Mouse (Mus musculus): Measurements from ENCODE around the gene Pcyox1. TPM values are rescaled to one million over a fixed set of nuclear protein-coding genes. Genes with fewer than 3 reads are reported as not detected.

Gene Pcyox1
- total and polyA plus RNA-seq, 3 experiments = 16.0 to 28.1 TPM; not detected in 1

- H3K9me3 ChIP-seq (replicated peaks; ENCODE audit: insufficient read depth, low read length) = no peaks in the 10 kb centered on the region
- peak overlapping the region; percentile 60 to 69 for H3K4me3 ChIP-seq (ENCODE audit: control insufficient read depth in 1 of 2, insufficient read depth in 1 of 2, low read depth in 2 of 2, low read length in 2 of 2)
- H3K36me3 ChIP-seq (ENCODE audit: control insufficient read depth in 1 of 2, insufficient read depth in 2 of 2, low read length in 2 of 2) = peaks cover 0 to 20% of the 10 kb centered on the region in 2 experiments; a peak in 3 of 4 replicates
- H3K27ac ChIP-seq (ENCODE audit: control insufficient read depth, low read depth, low read length) = peak overlapping the region; percentile 9; the same call in 1 of the 2 replicates
- no peaks in the 10 kb centered on the region for H3K27me3 ChIP-seq (ENCODE audit: control insufficient read depth in 1 of 2, insufficient read depth in 2 of 2, low read length in 2 of 2)
- peak; percentile 88 for DNase-seq (ENCODE audit: low read depth, low spot score)
- peak overlapping the region; percentile 67 for H3K9ac ChIP-seq (ENCODE audit: control insufficient read depth, low read depth, low read length, poor library complexity, severe bottlenecking)
- peaks cover 25% of the 10 kb centered on the region for H3K79me2 ChIP-seq (ENCODE audit: control insufficient read depth, insufficient read depth, low read length, poor library complexity)
- TF ChIP-seq MAFK (IDR thresholded peaks at IDR 0.05; ENCODE audit: borderline replicate concordance, low read depth, low read length) (peak; percentile 99), SMC3 (IDR thresholded peaks at IDR 0.05; ENCODE audit: low read depth, low read length) (no peak), ELF1 (IDR thresholded peaks at IDR 0.05; ENCODE audit: low read depth, low read length) (0 out of 2 replicates have a peak, but pooled peaks have one; percentile 59), TBP (IDR thresholded peaks at IDR 0.05; ENCODE audit: low read depth, low read length) (peak; percentile 100)
- peaks cover 0 to 8% of the 10 kb centered on the region in 2 experiments; a peak in 3 of 4 replicates for H3K4me1 ChIP-seq (ENCODE audit: control insufficient read depth in 1 of 2, insufficient read depth in 2 of 2, low read length in 2 of 2)
These were observed 6.8 kb upstream of the Pcyox1 start for GRCm38 (mm10) chr6:86403728-86404099.

- H3K4me1 ChIP-seq (ENCODE audit: control insufficient read depth in 1 of 2, insufficient read depth in 2 of 2, low read length in 2 of 2) = peaks cover 0 to 10% of the 10 kb centered on the region in 2 experiments; a peak in 3 of 4 replicates
- no peaks in the 10 kb centered on the region for H3K9me3 ChIP-seq (replicated peaks; ENCODE audit: insufficient read depth, low read length)
- peak; percentile 70 for DNase-seq (ENCODE audit: low read depth, low spot score)
- H3K27me3 ChIP-seq (ENCODE audit: control insufficient read depth in 1 of 2, insufficient read depth in 2 of 2, low read length in 2 of 2) = no peaks in the 10 kb centered on the region
- peak overlapping the region; percentile 60 to 69 for H3K4me3 ChIP-seq (ENCODE audit: control insufficient read depth in 1 of 2, insufficient read depth in 1 of 2, low read depth in 2 of 2, low read length in 2 of 2)
- peaks cover 0 to 20% of the 10 kb centered on the region in 2 experiments; a peak in 3 of 4 replicates for H3K36me3 ChIP-seq (ENCODE audit: control insufficient read depth in 1 of 2, insufficient read depth in 2 of 2, low read length in 2 of 2)
- peaks cover 25% of the 10 kb centered on the region for H3K79me2 ChIP-seq (ENCODE audit: control insufficient read depth, insufficient read depth, low read length, poor library complexity)
- H3K9ac ChIP-seq (ENCODE audit: control insufficient read depth, low read depth, low read length, poor library complexity, severe bottlenecking) = peak overlapping the region; percentile 67
- peak overlapping the region; percentile 33 for H3K27ac ChIP-seq (ENCODE audit: control insufficient read depth, low read depth, low read length)
- TF ChIP-seq TBP (IDR thresholded peaks at IDR 0.05; ENCODE audit: low read depth, low read length) (peak; percentile 62; the same call in 1 of the 2 replicates), SIN3A (IDR thresholded peaks at IDR 0.05; ENCODE audit: low read length) (no peak), ZMIZ1 (IDR thresholded peaks at IDR 0.05; ENCODE audit: low read depth, low read length) (peak; percentile 64; the same call in 1 of the 2 replicates), CHD1 (IDR thresholded peaks at IDR 0.05; ENCODE audit: low read depth, low read length) (0 out of 2 replicates have a peak, but pooled peaks have one; percentile 20), EP300 (IDR thresholded peaks at IDR 0.05; ENCODE audit: low read depth in 1 of 2, low read length in 2 of 2) (no peak), CHD2 (IDR thresholded peaks at IDR 0.05; ENCODE audit: low read length) (peak; percentile 84; the same call in 1 of the 2 replicates), POLR2A (IDR thresholded peaks at IDR 0.05; ENCODE audit: control insufficient read depth in 1 of 2, insufficient read depth in 1 of 2, low read depth in 1 of 2, low read length in 2 of 2, poor library complexity in 1 of 2) (0 out of 4 replicates have a peak, but pooled peaks of 1 of the 2 experiments have one; percentile 36)
These were observed 6.0 kb upstream of the Pcyox1 start for GRCm38 (mm10) chr6:86402681-86403607.

GRCm38 (mm10) chr6:86400972-86401371 is 4.0 kb upstream of the Pcyox1 start:
- H3K4me3 ChIP-seq (ENCODE audit: control insufficient read depth in 1 of 2, insufficient read depth in 1 of 2, low read depth in 2 of 2, low read length in 2 of 2) = peak overlapping the region; percentile 67 to 82
- H3K9me3 ChIP-seq (replicated peaks; ENCODE audit: insufficient read depth, low read length) = no peaks in the 10 kb centered on the region
- peaks cover 0 to 16% of the 10 kb centered on the region in 2 experiments; a peak in 2 of 4 replicates for H3K36me3 ChIP-seq (ENCODE audit: control insufficient read depth in 1 of 2, insufficient read depth in 2 of 2, low read length in 2 of 2)
- no peaks in the 10 kb centered on the region for H3K27me3 ChIP-seq (ENCODE audit: control insufficient read depth in 1 of 2, insufficient read depth in 2 of 2, low read length in 2 of 2)
- DNase-seq (ENCODE audit: low read depth, low spot score) = peak; percentile 92
- H3K27ac ChIP-seq (ENCODE audit: control insufficient read depth, low read depth, low read length) = peak overlapping the region; percentile 11; the same call in 1 of the 2 replicates
- H3K9ac ChIP-seq (ENCODE audit: control insufficient read depth, low read depth, low read length, poor library complexity, severe bottlenecking) = peak overlapping the region; percentile 65
- peaks cover 0 to 16% of the 10 kb centered on the region in 2 experiments; a peak in 3 of 4 replicates for H3K4me1 ChIP-seq (ENCODE audit: control insufficient read depth in 1 of 2, insufficient read depth in 2 of 2, low read length in 2 of 2)
- peaks cover 20% of the 10 kb centered on the region for H3K79me2 ChIP-seq (ENCODE audit: control insufficient read depth, insufficient read depth, low read length, poor library complexity)
- TF ChIP-seq MXI1 (IDR thresholded peaks at IDR 0.05; ENCODE audit: low read depth, low read length) (peak; percentile 83), MAX (IDR thresholded peaks at IDR 0.05; ENCODE audit: low read length) (peak; percentile 77), ZKSCAN1 (IDR thresholded peaks at IDR 0.05; ENCODE audit: low read depth, low read length) (no peak), E2F4 (IDR thresholded peaks at IDR 0.05; ENCODE audit: borderline replicate concordance, low read depth, low read length) (no peak), CTCF (IDR thresholded peaks at IDR 0.05 in 2 of 3, conservative IDR thresholded peaks at IDR 0.05 in 1 of 3; ENCODE audit: control insufficient read depth in 1 of 3, insufficient read depth in 1 of 3, low read depth in 2 of 3, low read length in 3 of 3, poor library complexity in 1 of 3, severe bottlenecking in 1 of 3) (peak; percentile 72 to 96 (median 78)), MYC (IDR thresholded peaks at IDR 0.05; ENCODE audit: low read depth, low read length) (0 out of 2 replicates have a peak, but pooled peaks have one; percentile 65), TBP (IDR thresholded peaks at IDR 0.05; ENCODE audit: low read depth, low read length) (peak; percentile 48; the same call in 1 of the 2 replicates), ZMIZ1 (IDR thresholded peaks at IDR 0.05; ENCODE audit: low read depth, low read length) (no peak), ZNF384 (IDR thresholded peaks at IDR 0.05; ENCODE audit: low read depth, low read length) (peak; percentile 57; the same call in 1 of the 2 replicates), POLR2AphosphoS2 (IDR thresholded peaks at IDR 0.05; ENCODE audit: low read length) (no peak), HCFC1 (IDR thresholded peaks at IDR 0.05; ENCODE audit: low read depth, low read length) (peak; percentile 23; the same call in 1 of the 2 replicates), SIN3A (IDR thresholded peaks at IDR 0.05; ENCODE audit: low read length) (peak; percentile 80), TAL1 (IDR thresholded peaks at IDR 0.05; ENCODE audit: low read length) (no peak), SMC3 (IDR thresholded peaks at IDR 0.05; ENCODE audit: low read depth, low read length) (peak; percentile 83), MYB (IDR thresholded peaks at IDR 0.05; ENCODE audit: low read depth, low read length) (no peak), CHD1 (IDR thresholded peaks at IDR 0.05; ENCODE audit: low read depth, low read length) (no peak), POLR2AphosphoS5 (IDR thresholded peaks at IDR 0.05; ENCODE audit: borderline replicate concordance, low read depth, low read length) (no peak)
